Mouse (Mus musculus) liver, postnatal 0 days (tissue): ENCODE measurements around the gene Cdc14a.

Experiments
- CTCF ChIP-seq: sonication (generic); IDR thresholded peaks from 2 replicates; pipeline ENCODE4 v1.5.1; 2016; ENCODE audit warnings: antibody characterized with exemption, low read depth
- EP300 ChIP-seq: IDR thresholded peaks from 2 replicates; pipeline ENCODE4 v1.6.1; 2016; ENCODE audit warnings: antibody characterized with exemption, low read depth, mild to moderate bottlenecking

DNA sequence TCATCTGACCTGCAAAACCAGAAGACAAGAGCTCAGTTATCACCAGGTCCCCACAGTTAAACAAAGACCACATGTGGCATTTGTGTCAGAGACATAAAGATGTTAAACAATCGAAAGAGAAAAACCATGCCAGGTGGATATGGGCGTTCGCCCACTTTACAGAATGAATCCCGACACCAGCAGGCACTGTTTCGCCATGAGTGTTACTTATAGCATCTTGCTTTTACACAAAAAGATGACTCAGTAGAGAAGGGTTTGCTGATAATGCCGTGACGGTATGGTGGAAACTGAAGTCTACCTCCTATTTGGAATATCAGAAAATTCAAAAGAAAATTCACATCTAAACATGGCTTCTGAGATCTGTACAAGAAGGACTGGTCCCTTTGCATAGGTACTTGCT is 126.7 kb downstream of the Cdc14a start:
- no peak for TF ChIP-seq EP300
- no peak for TF ChIP-seq CTCF
